Mouse (Mus musculus): ENCODE data around the gene Catsperg1. TPM values are rescaled to one million over a fixed set of nuclear protein-coding genes. Genes with fewer than 3 reads are reported as not detected.

Gene Catsperg1
- total and polyA plus RNA-seq, 3 experiments = 0.68 to 2.0 (median 0.93) TPM

GRCm38 (mm10) chr7:29168121-29168695 lies 45.6 kb downstream of the Catsperg1 start:
- H3K9me3 ChIP-seq (replicated peaks; ENCODE audit: low read length) = no peaks in the 10 kb centered on the region
- no peaks in the 10 kb centered on the region for H3K27me3 ChIP-seq (replicated peaks)
- no peak for DNase-seq (ENCODE audit: extremely low read depth)
- in situ Hi-C loops (cut with MboI; ENCODE audit: low pct_ligation_motif_present, low pct_unique_long_range_greater_than_20kb, low sequenced_read_pairs) = no loop called here
- H3K4me2 ChIP-seq (ENCODE audit: insufficient read depth, low read depth, poor library complexity, severe bottlenecking) = peak overlapping the region; percentile 84
- H3K4me1 ChIP-seq (ENCODE audit: control insufficient read depth in 1 of 2, insufficient read depth in 2 of 2) = peaks cover 20 to 46% of the 10 kb centered on the region in 2 experiments
- peak overlapping the region; percentile 23; the same call in 1 of the 2 replicates for H3K9ac ChIP-seq (ENCODE audit: insufficient read depth, low read depth)
- peak overlapping the region in 1 of 3 experiments; percentile 66 for H3K4me3 ChIP-seq (replicated peaks in 1 of 3; ENCODE audit: low read depth in 2 of 3, low read length in 2 of 3, poor library complexity in 1 of 3)
- H3K79me2 ChIP-seq (replicated peaks; ENCODE audit: control insufficient read depth, extremely low read depth, insufficient read depth, poor library complexity, severe bottlenecking) = no peaks in the 10 kb centered on the region
- dilution Hi-C loops (cut with MboI; ENCODE audit: extremely low pct_ligation_motif_present, extremely low pct_unique_long_range_greater_than_20kb, low sequenced_read_pairs) = no loop called here
- H3K27ac ChIP-seq (ENCODE audit: insufficient read depth, low read depth) = no peak overlapping the region
- no peak for TF ChIP-seq ELF1 (IDR thresholded peaks at IDR 0.05; ENCODE audit: low read depth, low read length)
- no peak for TF ChIP-seq MAFK (IDR thresholded peaks at IDR 0.05; ENCODE audit: insufficient replicate concordance, low read length)
- no peak for TF ChIP-seq BHLHE40 (IDR thresholded peaks at IDR 0.05; ENCODE audit: low read depth, low read length)
- peaks cover 15 to 39% of the 10 kb centered on the region in 2 experiments for H3K36me3 ChIP-seq (replicated peaks in 1 of 2; ENCODE audit: control insufficient read depth in 1 of 2, insufficient read depth in 1 of 2, low read length in 1 of 2)

- dilution Hi-C loops (cut with MboI; ENCODE audit: extremely low pct_ligation_motif_present, extremely low pct_unique_long_range_greater_than_20kb, low sequenced_read_pairs) (no loop called here), in situ Hi-C loops (cut with MboI; ENCODE audit: low pct_ligation_motif_present, low pct_unique_long_range_greater_than_20kb, low sequenced_read_pairs) (no loop called here)
- Histone ChIP-seq H3K9me3 (replicated peaks; ENCODE audit: low read length) (no peaks in the 10 kb centered on the region), H3K27me3 (replicated peaks) (no peaks in the 10 kb centered on the region), H3K27ac (ENCODE audit: insufficient read depth, low read depth) (no peak overlapping the region), H3K4me2 (ENCODE audit: insufficient read depth, low read depth, poor library complexity, severe bottlenecking) (no peak overlapping the region), H3K9ac (ENCODE audit: insufficient read depth, low read depth) (no peak overlapping the region), H3K4me3 (replicated peaks in 1 of 3; ENCODE audit: low read depth in 2 of 3, low read length in 2 of 3, poor library complexity in 1 of 3) (no peak overlapping the region), H3K36me3 (replicated peaks in 1 of 2; ENCODE audit: control insufficient read depth in 1 of 2, insufficient read depth in 1 of 2, low read length in 1 of 2) (peaks cover 10 to 34% of the 10 kb centered on the region in 2 experiments), H3K4me1 (ENCODE audit: control insufficient read depth in 1 of 2, insufficient read depth in 2 of 2) (peaks cover 23 to 51% of the 10 kb centered on the region in 2 experiments), H3K79me2 (replicated peaks; ENCODE audit: control insufficient read depth, extremely low read depth, insufficient read depth, poor library complexity, severe bottlenecking) (no peaks in the 10 kb centered on the region)
- no peak for DNase-seq (ENCODE audit: extremely low read depth)
- TF ChIP-seq SIN3A (IDR thresholded peaks at IDR 0.05; ENCODE audit: low read length) = no peak
- no peak for TF ChIP-seq MAZ (IDR thresholded peaks at IDR 0.05; ENCODE audit: low read depth, low read length)
- no peak for TF ChIP-seq TCF12 (IDR thresholded peaks at IDR 0.05; ENCODE audit: low read depth, low read length)
- TF ChIP-seq SMC3 (IDR thresholded peaks at IDR 0.05; ENCODE audit: low read depth, low read length) = no peak
- no peak for TF ChIP-seq BHLHE40 (IDR thresholded peaks at IDR 0.05; ENCODE audit: low read depth, low read length)
- TF ChIP-seq NELFE (IDR thresholded peaks at IDR 0.05; ENCODE audit: low read depth, low read length) = no peak
- TF ChIP-seq JUND (conservative IDR thresholded peaks at IDR 0.05; ENCODE audit: low read depth, low read length) = no peak
- TF ChIP-seq TBP (conservative IDR thresholded peaks at IDR 0.05; ENCODE audit: low read depth, low read length) = no peak
- TF ChIP-seq GABPA (IDR thresholded peaks at IDR 0.05; ENCODE audit: insufficient replicate concordance, low read depth, low read length) = no peak
- TF ChIP-seq IRF4 (IDR thresholded peaks at IDR 0.05; ENCODE audit: low read depth, low read length) = no peak
- TF ChIP-seq CHD1 (IDR thresholded peaks at IDR 0.05; ENCODE audit: low read depth, low read length) = no peak
- TF ChIP-seq EP300 (IDR thresholded peaks at IDR 0.05; ENCODE audit: low read length) = no peak
- TF ChIP-seq MAX (IDR thresholded peaks at IDR 0.05; ENCODE audit: low read length) = no peak
- no peak for TF ChIP-seq MYC (IDR thresholded peaks at IDR 0.05; ENCODE audit: low read depth, low read length)
- no peak for TF ChIP-seq MXI1 (IDR thresholded peaks at IDR 0.05; ENCODE audit: low read depth, low read length)
- no peak for TF ChIP-seq UBTF (IDR thresholded peaks at IDR 0.05; ENCODE audit: low read depth, low read length)
- TF ChIP-seq MEF2A (IDR thresholded peaks at IDR 0.05; ENCODE audit: borderline replicate concordance, low read depth, low read length) = no peak
- TF ChIP-seq CHD2 (IDR thresholded peaks at IDR 0.05; ENCODE audit: low read length) = no peak
- no peak for TF ChIP-seq POLR2AphosphoS2 (IDR thresholded peaks at IDR 0.05; ENCODE audit: low read depth, low read length)
Observed at GRCm38 (mm10) chr7:29167656-29168055, 46.2 kb downstream of the Catsperg1 start.

Measured in CH12.LX (cell line).